ENCODE assay signal across 20 mouse cellular contexts in the genomic region with DNA sequence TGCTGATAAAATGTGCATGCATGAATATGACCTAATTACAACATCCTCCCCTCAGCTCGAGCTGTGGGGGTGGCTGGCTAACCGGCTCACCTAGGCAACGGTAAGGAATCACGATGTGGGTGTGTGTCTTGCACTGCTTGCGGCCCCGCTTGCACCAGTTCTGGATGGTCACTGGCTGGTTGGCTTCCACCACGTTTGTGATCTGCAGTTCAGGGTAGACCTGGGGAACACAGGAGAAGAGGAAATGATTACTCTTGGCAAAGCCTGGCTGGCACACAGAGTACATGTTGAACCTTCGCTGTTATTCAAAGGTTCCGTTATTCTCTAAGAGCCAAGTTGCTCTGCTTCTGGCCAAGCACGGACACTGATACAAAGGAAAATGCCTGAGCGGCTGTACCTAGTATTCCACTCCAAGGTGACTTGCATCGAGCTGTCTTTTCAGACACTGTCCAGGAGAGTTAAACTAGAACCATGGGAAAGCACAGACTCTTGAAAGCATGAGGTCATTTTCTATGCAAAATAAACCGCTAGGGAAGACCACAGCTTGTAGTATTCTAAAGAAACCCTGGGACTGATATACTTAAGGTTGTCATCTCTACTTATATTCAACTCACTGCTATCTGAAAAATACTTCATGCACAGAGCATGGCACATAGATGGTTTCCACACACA.
DNase-seq lines count a peak whose midpoint lies in the region; ATAC-seq and TF ChIP-seq lines count a peak whose summit lies in the region.
"Had no signal": no experiment of that assay in that cellular context is flagged by ENCODE, and none has a peak within 500 bp of the region (broad histone marks: within the 10 kb centered on the region; RNA-seq: fewer than 3 reads in every experiment).

No protein-coding gene starts in this region.

- H3K9ac ChIP-seq in heart, postnatal 0 days (replicated peaks; ENCODE audit: low read depth, low read length) = no peak overlapping the region
- H3K9ac ChIP-seq in heart, embryonic 11.5 days (ENCODE audit: low read depth, low read length) = no peak overlapping the region
- H3K9ac ChIP-seq in CH12.LX (ENCODE audit: insufficient read depth, low read depth) = peak overlapping the region; percentile 17; the same call in 1 of the 2 replicates
- H3K9ac ChIP-seq: liver, embryonic 12.5 days; lung, embryonic 15.5 days had no signal

- H3K4me3 ChIP-seq in heart, postnatal 0 days (ENCODE audit: low read depth, low read length) = no peak overlapping the region
- no peak overlapping the region for H3K4me3 ChIP-seq in heart, embryonic 11.5 days (ENCODE audit: low read depth, low read length)
- peak overlapping the region in 1 of 3 experiments; percentile 36 for H3K4me3 ChIP-seq in CH12.LX (replicated peaks in 1 of 3; ENCODE audit: low read depth in 2 of 3, low read length in 2 of 3, poor library complexity in 1 of 3)
- H3K4me3 ChIP-seq: embryonic facial prominence, embryonic 10.5 days; erythroblast, embryonic 14.5 days; limb, embryonic 10.5 days; liver, embryonic 12.5 days; lung, embryonic 15.5 days; megakaryocyte, embryonic 14.5 days had no signal

- H3K9me3 ChIP-seq in heart, postnatal 0 days (replicated peaks; ENCODE audit: control insufficient read depth, low read length) = no peaks in the 10 kb centered on the region
- H3K9me3 ChIP-seq in heart, embryonic 11.5 days (replicated peaks; ENCODE audit: control insufficient read depth, low read length) = no peaks in the 10 kb centered on the region
- no peaks in the 10 kb centered on the region for H3K9me3 ChIP-seq in CH12.LX (replicated peaks; ENCODE audit: low read length)
- H3K9me3 ChIP-seq: embryonic facial prominence, embryonic 10.5 days; limb, embryonic 10.5 days; liver, embryonic 12.5 days; lung, embryonic 15.5 days had no signal

- TF ChIP-seq POLR2A in CH12.LX (IDR thresholded peaks at IDR 0.05; ENCODE audit: low read depth, low read length) = no peak

- WGBS in heart, postnatal 0 days = 57% methylated on average over 13 of the region's 13 CpGs
- WGBS in heart, embryonic 11.5 days (ENCODE audit: insufficient replicate concordance) = 78% methylated on average over 13 of the region's 13 CpGs

- peak; percentile 83 for ATAC-seq in cerebellum, adult (ENCODE audit: insufficient number of reproducible peaks, low FRiP score, low TSS enrichment)
- peak; percentile 62; the same call in 1 of the 2 replicates for ATAC-seq in heart, postnatal 0 days (ENCODE audit: insufficient read depth, low read depth)
- no peak for ATAC-seq in heart, embryonic 11.5 days (replicated peaks; ENCODE audit: insufficient number of reproducible peaks, low FRiP score, low TSS enrichment)
- ATAC-seq: forebrain, embryonic 16.5 days; liver, embryonic 12.5 days had no signal

- dilution Hi-C loops in CH12.LX (cut with MboI; ENCODE audit: extremely low pct_ligation_motif_present, extremely low pct_unique_long_range_greater_than_20kb, low sequenced_read_pairs) = no loop called here

- peaks cover 20% of the 10 kb centered on the region; the same call in 1 of the 2 replicates for H3K4me1 ChIP-seq in heart, postnatal 0 days (ENCODE audit: control insufficient read depth, insufficient read depth)
- H3K4me1 ChIP-seq in heart, embryonic 11.5 days (ENCODE audit: control insufficient read depth, insufficient read depth, low read length) = peaks cover 9% of the 10 kb centered on the region
- H3K4me1 ChIP-seq in CH12.LX (ENCODE audit: control insufficient read depth in 1 of 2, insufficient read depth in 2 of 2) = peaks cover 35 to 56% of the 10 kb centered on the region in 2 experiments
- H3K4me1 ChIP-seq: liver, embryonic 12.5 days; lung, embryonic 15.5 days; megakaryocyte, embryonic 14.5 days had no signal

- DNase-seq in cerebellum, postnatal 4 days (ENCODE audit: low spot score in 2 of 2) = no peak
- DNase-seq in heart, postnatal 0 days (ENCODE audit: low spot score) = no peak
- peak; percentile 41 for DNase-seq in CH12.LX (ENCODE audit: extremely low read depth)
- DNase-seq in cerebellum, adult 9-11 months = peak; percentile 79
- no peak for DNase-seq in spleen, postnatal 36 days (ENCODE audit: low spot score in 2 of 2)
- no peak for DNase-seq in testis, postnatal 10 days (ENCODE audit: low spot score)
- DNase-seq: adrenal gland, postnatal 14 days; gastrocnemius, postnatal 14 days; kidney, adult 18-20 months; kidney, postnatal 14 days; layer of hippocampus, postnatal 36 days had no signal

- no peak for TF ChIP-seq EP300 in heart, postnatal 0 days (IDR thresholded peaks at IDR 0.05; ENCODE audit: low read depth)
- peak; percentile 79 for TF ChIP-seq EP300 in CH12.LX (IDR thresholded peaks at IDR 0.05; ENCODE audit: low read length)

- TF ChIP-seq CTCF in heart, postnatal 0 days (IDR thresholded peaks at IDR 0.05; ENCODE audit: low read depth) = no peak
- TF ChIP-seq CTCF in CH12.LX (conservative IDR thresholded peaks at IDR 0.05 in 1 of 2, IDR thresholded peaks at IDR 0.05 in 1 of 2; ENCODE audit: low read depth in 2 of 2, low read length in 2 of 2) = no peak

- 0 out of 2 replicates have a peak overlapping the region, but pooled peaks have one; percentile 14 for H3K4me2 ChIP-seq in heart, postnatal 0 days (ENCODE audit: low read depth, low read length)
- no peak overlapping the region for H3K4me2 ChIP-seq in heart, embryonic 11.5 days
- H3K4me2 ChIP-seq in CH12.LX (ENCODE audit: insufficient read depth, low read depth, poor library complexity, severe bottlenecking) = peak overlapping the region; percentile 35
- H3K4me2 ChIP-seq: liver, embryonic 12.5 days; lung, embryonic 15.5 days had no signal

- H3K27me3 ChIP-seq in heart, postnatal 0 days (ENCODE audit: control insufficient read depth, insufficient read depth, low read length) = no peaks in the 10 kb centered on the region
- no peaks in the 10 kb centered on the region for H3K27me3 ChIP-seq in heart, embryonic 11.5 days (ENCODE audit: control insufficient read depth, insufficient read depth, low read length)
- H3K27me3 ChIP-seq in CH12.LX (replicated peaks) = no peaks in the 10 kb centered on the region
- H3K27me3 ChIP-seq: liver, embryonic 12.5 days; lung, embryonic 15.5 days; megakaryocyte, embryonic 14.5 days had no signal

- no peak; the same call in none of the 2 replicates for TF ChIP-seq RAD21 in CH12.LX (IDR thresholded peaks at IDR 0.05; ENCODE audit: low read depth, low read length)

- in situ Hi-C loops in CH12.LX (cut with MboI; ENCODE audit: low pct_ligation_motif_present, low pct_unique_long_range_greater_than_20kb, low sequenced_read_pairs) = no loop called here

- H3K79me2 ChIP-seq in CH12.LX (replicated peaks; ENCODE audit: control insufficient read depth, extremely low read depth, insufficient read depth, poor library complexity, severe bottlenecking) = no peaks in the 10 kb centered on the region; the same call in 1 of the 2 replicates

- H3K27ac ChIP-seq in heart, postnatal 0 days (ENCODE audit: low read depth) = peak overlapping the region; percentile 59
- no peak overlapping the region for H3K27ac ChIP-seq in heart, embryonic 11.5 days (ENCODE audit: low read depth, low read length)
- peak overlapping the region; percentile 10 for H3K27ac ChIP-seq in CH12.LX (ENCODE audit: insufficient read depth, low read depth)
- H3K27ac ChIP-seq: embryonic facial prominence, embryonic 10.5 days; limb, embryonic 10.5 days; liver, embryonic 12.5 days; lung, embryonic 15.5 days had no signal

- peaks cover 12% of the 10 kb centered on the region for H3K36me3 ChIP-seq in heart, postnatal 0 days (replicated peaks; ENCODE audit: control insufficient read depth, insufficient read depth, low read length)
- H3K36me3 ChIP-seq in heart, embryonic 11.5 days (ENCODE audit: control insufficient read depth, insufficient read depth, low read length) = no peaks in the 10 kb centered on the region
- peaks cover 9 to 33% of the 10 kb centered on the region in 2 experiments for H3K36me3 ChIP-seq in CH12.LX (replicated peaks in 1 of 2; ENCODE audit: control insufficient read depth in 1 of 2, insufficient read depth in 1 of 2, low read length in 1 of 2)
- H3K36me3 ChIP-seq: liver, embryonic 12.5 days had no signal

TF ChIP-seq in CH12.LX, 34 proteins besides CTCF, POLR2A, EP300 and RAD21 (continues in another document):
- TF ChIP-seq E2F4 (IDR thresholded peaks at IDR 0.05; ENCODE audit: insufficient replicate concordance, low read depth, low read length) (no peak), MXI1 (IDR thresholded peaks at IDR 0.05; ENCODE audit: low read depth, low read length) (no peak), POLR2AphosphoS2 (IDR thresholded peaks at IDR 0.05; ENCODE audit: low read depth, low read length) (no peak), USF2 (conservative IDR thresholded peaks at IDR 0.05; ENCODE audit: low read depth, low read length) (no peak), UBTF (IDR thresholded peaks at IDR 0.05; ENCODE audit: low read depth, low read length) (no peak), ZC3H11A (IDR thresholded peaks at IDR 0.05; ENCODE audit: low read depth, low read length) (no peak), SIN3A (IDR thresholded peaks at IDR 0.05; ENCODE audit: low read length) (0 out of 2 replicates have a peak, but pooled peaks have one; percentile 19), BHLHE40 (IDR thresholded peaks at IDR 0.05; ENCODE audit: low read depth, low read length) (peak; percentile 39; the same call in 1 of the 2 replicates), ETS1 (conservative IDR thresholded peaks at IDR 0.05; ENCODE audit: low read depth, low read length) (peak; percentile 66), MEF2A (IDR thresholded peaks at IDR 0.05; ENCODE audit: borderline replicate concordance, low read depth, low read length) (no peak), ZMIZ1 (IDR thresholded peaks at IDR 0.05; ENCODE audit: low read depth, low read length) (no peak), ELF1 (IDR thresholded peaks at IDR 0.05; ENCODE audit: low read depth, low read length) (peak; percentile 34; the same call in 1 of the 2 replicates), KAT2A (IDR thresholded peaks at IDR 0.05; ENCODE audit: insufficient replicate concordance, low read length) (no peak), MYC (IDR thresholded peaks at IDR 0.05; ENCODE audit: low read depth, low read length) (0 out of 2 replicates have a peak, but pooled peaks have one; percentile 48), CHD1 (IDR thresholded peaks at IDR 0.05; ENCODE audit: low read depth, low read length) (no peak), USF1 (IDR thresholded peaks at IDR 0.05; ENCODE audit: low read depth, low read length) (no peak), CHD2 (IDR thresholded peaks at IDR 0.05; ENCODE audit: low read length) (no peak), SMC3 (IDR thresholded peaks at IDR 0.05; ENCODE audit: low read depth, low read length) (no peak), TCF12 (IDR thresholded peaks at IDR 0.05; ENCODE audit: low read depth, low read length) (no peak), JUN (IDR thresholded peaks at IDR 0.05; ENCODE audit: insufficient read depth, low read depth, low read length) (peak; percentile 96), GABPA (IDR thresholded peaks at IDR 0.05; ENCODE audit: insufficient replicate concordance, low read depth, low read length) (no peak), JUND (conservative IDR thresholded peaks at IDR 0.05; ENCODE audit: low read depth, low read length) (peak; percentile 84), IRF4 (IDR thresholded peaks at IDR 0.05; ENCODE audit: low read depth, low read length) (peak; percentile 73)

Comparison
In these comparisons a context has a peak if more than half of its experiments do, and no peak if none do; other contexts are left out.
1. DNase-seq: peak in CH12.LX (single experiment) and cerebellum, adult 9-11 months (single experiment); none in cerebellum, postnatal 4 days (0 of 2), heart, postnatal 0 days (single experiment), spleen, postnatal 36 days (0 of 2) and testis, postnatal 10 days (single experiment).